Mouse (Mus musculus) liver, adult 2 months (tissue): Measurements from ENCODE around the gene Gm10320.

Experiments
- CTCF ChIP-seq: fragments of 200-500 bp; IDR thresholded peaks from 2 replicates; pipeline ENCODE4 v1.5.1; 2011; ENCODE audit warnings: low read depth, low read length, control low read depth
- POLR2A ChIP-seq: fragments of 200-500 bp; IDR thresholded peaks from 2 replicates; pipeline ENCODE4 v1.6.1; 2011; ENCODE audit warnings: low read length, control low read depth; ENCODE audit not compliant: insufficient read depth; ENCODE audit errors: extremely low read depth

- TF ChIP-seq CTCF (no peak), POLR2A (no peak)
Observed at GRCm38 (mm10) chr13:98440293-98440952, 51.4 kb downstream of the Gm10320 start.
